Mouse (Mus musculus): ENCODE results near the gene Map10. TPM values are rescaled to one million over a fixed set of nuclear protein-coding genes. Genes with fewer than 3 reads are reported as not detected.

Gene Map10
- total RNA-seq (2022), result 1 to 10 TPM; 2.7 to 3.5 (median 3.3) TPM

- peak; percentile 84 to 87 for DNase-seq (ENCODE audit: low spot score in 2 of 2)
Observed at GRCm38 (mm10) chr8:125669700-125670195, at the start of gene Map10. Gene Map10, plus strand, starts transcription at chr8:125669818.

- DNase-seq (ENCODE audit: low spot score in 2 of 2), result no peak
Observed at GRCm38 (mm10) chr8:125620301-125620700, 49.3 kb upstream of the Map10 start.

GRCm38 (mm10) chr8:125624287-125624686 is 45.3 kb upstream of the Map10 start:
- no peak for DNase-seq (ENCODE audit: low spot score in 2 of 2)

GRCm38 (mm10) chr8:125626381-125626780 is 43.2 kb upstream of the Map10 start:
- DNase-seq (ENCODE audit: low spot score in 2 of 2), result no peak

GRCm38 (mm10) chr8:125628834-125629233 is 40.8 kb upstream of the Map10 start:
- DNase-seq (ENCODE audit: low spot score in 2 of 2), result no peak

- DNase-seq (ENCODE audit: low spot score in 2 of 2), result no peak
Observed at GRCm38 (mm10) chr8:125638411-125639058, 31.1 kb upstream of the Map10 start.

GRCm38 (mm10) chr8:125639631-125640030 is 30.0 kb upstream of the Map10 start:
- no peak for DNase-seq (ENCODE audit: low spot score in 2 of 2)

GRCm38 (mm10) chr8:125640766-125641165 is 28.9 kb upstream of the Map10 start:
- no peak for DNase-seq (ENCODE audit: low spot score in 2 of 2)

- DNase-seq (ENCODE audit: low spot score in 2 of 2), result no peak
Observed at GRCm38 (mm10) chr8:125641808-125642207, 27.8 kb upstream of the Map10 start.

- no peak for DNase-seq (ENCODE audit: low spot score in 2 of 2)
Observed at GRCm38 (mm10) chr8:125645757-125646478, 23.7 kb upstream of the Map10 start.

GRCm38 (mm10) chr8:125649447-125649846 is 20.2 kb upstream of the Map10 start:
- DNase-seq (ENCODE audit: low spot score in 2 of 2), result no peak

GRCm38 (mm10) chr8:125654821-125655220 is 14.8 kb upstream of the Map10 start:
- DNase-seq (ENCODE audit: low spot score in 2 of 2), result no peak

GRCm38 (mm10) chr8:125658508-125658907 is 11.1 kb upstream of the Map10 start:
- DNase-seq (ENCODE audit: low spot score in 2 of 2), result no peak

- DNase-seq (ENCODE audit: low spot score in 2 of 2), result no peak
Observed at GRCm38 (mm10) chr8:125658926-125659325, 10.7 kb upstream of the Map10 start.

GRCm38 (mm10) chr8:125660397-125660796 is 9.2 kb upstream of the Map10 start:
- no peak for DNase-seq (ENCODE audit: low spot score in 2 of 2)

- no peak for DNase-seq (ENCODE audit: low spot score in 2 of 2)
Observed at GRCm38 (mm10) chr8:125661958-125662668, 7.5 kb upstream of the Map10 start.

- DNase-seq (ENCODE audit: low spot score in 2 of 2), result peak; percentile 9 to 16
Observed at GRCm38 (mm10) chr8:125662669-125663048, 7.0 kb upstream of the Map10 start.

- DNase-seq (ENCODE audit: low spot score in 2 of 2), result no peak
Observed at GRCm38 (mm10) chr8:125665183-125665875, 4.3 kb upstream of the Map10 start.

GRCm38 (mm10) chr8:125665876-125666186 is 3.8 kb upstream of the Map10 start:
- DNase-seq (ENCODE audit: low spot score in 2 of 2), result no peak

- peak in 1 of 2 experiments; percentile 20 for DNase-seq (ENCODE audit: low spot score in 2 of 2)
Observed at GRCm38 (mm10) chr8:125666201-125666600, 3.4 kb upstream of the Map10 start.

- no peak for DNase-seq (ENCODE audit: low spot score in 2 of 2)
Observed at GRCm38 (mm10) chr8:125667248-125667647, 2.4 kb upstream of the Map10 start.

Data from gastrocnemius, adult 8-10 months (tissue).